Mouse (Mus musculus): ENCODE results near the gene Ube2j1.
A peak's percentile ranks its signal among the peaks of the same experiment; 100 is the strongest.
"Not testable (repeated sequence)": the region's sequence is repeated elsewhere in the genome, so short reads cannot be mapped to it uniquely, and the experiment has no call there.

The Ube2j1 gene

DNA sequence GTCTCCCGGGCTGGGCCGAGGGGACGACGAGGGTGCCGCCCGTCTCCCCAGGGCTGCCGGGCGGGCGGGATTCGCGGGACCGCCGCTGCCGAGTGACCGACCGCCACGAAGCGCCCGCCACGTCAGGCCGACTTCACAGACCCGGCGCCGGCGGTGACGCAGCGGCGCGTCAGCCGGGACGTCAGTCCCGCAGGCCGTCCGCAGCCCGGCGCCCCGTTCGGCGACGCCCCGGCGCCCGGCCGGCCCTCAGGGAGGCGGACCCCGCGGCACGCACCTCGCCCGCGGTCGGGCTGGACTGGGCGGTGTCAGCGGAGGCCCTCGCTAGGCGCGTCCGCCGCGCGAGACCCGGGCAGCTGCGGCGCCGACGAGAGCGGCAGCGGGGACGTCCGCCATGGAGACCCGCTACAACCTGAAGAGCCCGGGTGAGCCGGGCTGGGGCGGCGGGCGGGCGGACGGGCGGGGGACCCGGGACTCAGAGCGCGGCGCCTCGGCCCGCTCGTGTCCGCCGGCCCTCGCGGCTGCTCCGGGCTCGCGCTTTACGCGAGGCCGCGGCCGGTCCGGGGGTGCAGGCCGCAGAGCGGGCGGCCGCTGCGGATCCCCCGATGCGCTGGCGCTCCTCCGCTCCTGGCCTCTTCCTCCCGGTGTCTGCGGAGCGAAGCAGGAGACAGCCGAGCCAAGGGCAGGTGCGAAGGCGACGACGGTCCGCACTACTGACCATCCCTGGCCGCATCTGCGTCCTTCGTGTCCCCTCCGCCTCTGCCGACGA is at the start of gene Ube2j1:
Gene Ube2j1 (plus strand): TSS at position 222 of the 766 bp plus-strand sequence.
- peak; percentile 97 for DNase-seq (ENCODE audit: low read depth, low spot score)

DNA sequence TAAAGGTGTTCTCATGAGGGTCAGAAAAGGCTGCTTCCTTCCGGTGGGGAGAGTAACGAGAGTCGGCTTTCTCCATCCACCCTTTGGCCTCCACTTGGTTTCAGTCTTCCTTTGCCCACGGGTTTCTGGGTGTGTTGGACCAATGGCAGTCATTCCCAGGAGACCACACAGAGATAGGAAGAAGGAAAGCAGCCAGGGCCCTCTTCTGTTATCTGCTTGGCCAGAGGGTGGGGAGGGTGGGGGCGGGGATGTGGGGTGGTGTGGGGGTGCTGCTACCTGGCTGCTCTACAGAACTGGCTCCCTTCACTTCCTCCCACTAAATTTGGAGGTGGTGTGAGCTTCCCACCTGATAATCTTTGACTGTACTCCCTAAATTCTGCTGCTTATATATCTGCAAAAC is 49.6 kb upstream of the Ube2j1 start:
- DNase-seq (ENCODE audit: low read depth, low spot score) = no peak

DNA sequence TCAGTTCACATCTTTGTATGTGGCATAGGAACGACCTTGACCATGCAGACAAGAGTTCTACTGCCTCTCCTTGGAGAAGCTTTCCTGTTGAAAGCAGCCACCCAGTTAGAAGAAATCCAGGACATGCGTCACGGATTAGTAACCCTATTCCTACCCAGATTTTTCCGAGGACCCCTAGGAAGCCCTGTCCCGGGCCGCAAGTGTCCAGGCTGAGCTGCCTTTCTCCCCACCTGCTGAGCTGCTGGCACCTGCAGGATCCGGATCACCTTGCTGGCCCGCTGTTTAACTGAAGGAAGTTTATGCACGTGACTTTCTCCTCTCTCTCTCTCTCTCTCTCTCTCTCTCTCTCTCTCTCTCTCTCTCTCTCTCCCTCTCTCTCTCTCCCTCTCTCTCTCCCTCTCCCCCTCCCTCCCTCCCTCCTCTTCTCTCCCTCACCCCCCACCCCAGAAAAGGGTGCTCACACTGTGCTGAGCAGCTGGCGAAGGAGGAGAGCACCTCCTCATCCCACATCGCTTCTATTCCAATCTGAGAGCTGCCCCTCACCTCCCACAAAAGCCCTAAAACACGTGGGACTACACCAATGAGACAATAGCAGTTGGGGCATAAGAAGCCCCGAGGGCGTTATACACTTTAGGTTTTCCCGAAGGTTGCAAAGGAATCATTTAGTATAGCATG is 49.0 kb upstream of the Ube2j1 start:
- peak; percentile 74 for DNase-seq (ENCODE audit: low read depth, low spot score)

DNA sequence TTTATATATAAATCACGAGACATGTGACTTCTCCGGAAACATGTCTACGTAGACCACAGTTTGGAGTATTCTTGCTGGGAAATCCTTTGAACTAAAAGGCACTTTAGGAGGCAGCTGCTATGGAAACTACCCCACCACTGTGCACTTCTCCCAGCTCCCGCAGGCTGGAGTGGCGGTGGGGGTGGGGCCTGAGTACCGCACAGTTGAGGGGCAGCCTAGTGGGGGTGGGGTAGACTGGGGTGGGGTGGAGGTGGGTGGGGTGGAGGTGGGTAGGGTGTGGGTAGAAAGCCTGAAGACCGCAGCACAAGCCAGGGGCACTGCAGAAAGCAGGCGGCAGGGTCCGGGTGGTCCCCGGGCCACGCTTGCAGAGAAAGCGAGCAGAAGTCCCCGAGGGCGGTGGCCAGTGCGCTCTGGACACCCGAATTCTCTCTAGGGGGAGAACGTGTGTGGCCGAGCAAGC is 48.5 kb upstream of the Ube2j1 start, which contains the start of gene Rragd:
Gene Rragd (plus strand): TSS at position 322 of the 460 bp plus-strand sequence.
- peak; percentile 74 for DNase-seq (ENCODE audit: low read depth, low spot score)

DNA sequence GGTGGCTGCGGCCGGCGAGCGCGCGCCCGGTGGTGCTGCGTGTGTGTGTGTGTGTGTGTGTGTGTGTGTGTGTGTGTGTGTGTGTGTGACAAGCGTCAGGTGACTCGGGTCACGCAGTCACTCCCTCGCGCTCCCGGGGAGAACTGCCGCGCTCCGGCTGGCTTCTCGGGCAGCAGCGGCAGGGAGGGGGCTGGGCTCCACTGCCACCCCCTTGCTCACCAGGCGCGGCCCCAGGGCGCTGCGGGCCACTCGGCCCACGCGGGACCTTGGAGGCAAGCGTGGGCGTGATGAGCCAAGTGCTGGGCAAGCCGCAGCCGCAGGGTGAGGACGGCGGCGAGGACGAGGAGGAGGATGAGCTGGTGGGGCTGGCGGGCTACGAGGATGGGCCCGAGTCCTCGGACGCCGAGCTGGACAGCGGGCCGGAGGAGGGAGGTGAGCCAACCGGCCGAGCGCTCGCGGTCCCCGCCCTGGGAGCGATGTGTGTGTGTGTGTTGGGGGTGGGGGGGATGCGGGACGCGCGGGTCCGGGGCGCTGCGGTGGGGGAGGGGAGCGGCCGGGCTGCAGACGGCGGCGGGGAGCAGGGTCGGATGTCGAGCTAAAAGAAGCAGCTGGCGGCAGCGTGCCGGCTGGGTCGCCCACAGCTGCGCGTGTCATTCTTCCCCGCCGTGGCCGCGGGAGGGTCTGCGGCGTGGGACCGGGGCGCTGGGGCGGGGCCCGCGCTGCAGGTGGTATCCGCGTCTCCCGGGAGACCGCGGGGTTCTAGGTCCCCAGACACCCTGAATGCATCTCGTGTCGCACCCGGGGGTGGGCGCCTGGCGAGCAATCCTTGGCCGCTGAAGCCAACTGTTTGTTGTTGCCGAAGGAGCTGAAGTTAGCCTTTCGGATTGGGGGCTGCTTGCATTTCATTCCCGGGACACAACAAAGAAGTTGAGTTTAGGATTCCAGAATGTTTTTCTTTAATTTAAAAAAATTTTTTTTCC is 47.8 kb upstream of the Ube2j1 start:
- peak; percentile 85 for DNase-seq (ENCODE audit: low read depth, low spot score)

DNA sequence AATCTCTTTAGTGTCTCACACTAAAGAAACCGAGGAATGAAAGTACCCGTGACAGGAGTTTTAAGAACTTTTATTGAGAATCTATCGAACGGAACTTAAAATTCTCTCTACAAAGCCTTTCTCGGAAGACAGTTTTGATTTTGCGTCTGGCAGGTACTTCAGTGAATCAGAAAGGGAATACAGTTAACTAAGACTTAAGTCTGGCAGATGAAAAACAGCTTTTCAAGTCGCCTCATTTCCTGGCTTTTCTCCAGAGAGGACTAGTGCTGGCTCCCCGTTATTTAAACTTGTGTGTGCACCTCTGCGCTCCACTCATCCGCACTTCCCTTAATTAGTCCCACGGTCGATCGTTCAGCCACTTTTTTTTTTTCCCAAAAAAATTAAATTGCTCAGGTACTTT is 47.0 kb upstream of the Ube2j1 start:
- DNase-seq (ENCODE audit: low read depth, low spot score) = peak; percentile 54

DNA sequence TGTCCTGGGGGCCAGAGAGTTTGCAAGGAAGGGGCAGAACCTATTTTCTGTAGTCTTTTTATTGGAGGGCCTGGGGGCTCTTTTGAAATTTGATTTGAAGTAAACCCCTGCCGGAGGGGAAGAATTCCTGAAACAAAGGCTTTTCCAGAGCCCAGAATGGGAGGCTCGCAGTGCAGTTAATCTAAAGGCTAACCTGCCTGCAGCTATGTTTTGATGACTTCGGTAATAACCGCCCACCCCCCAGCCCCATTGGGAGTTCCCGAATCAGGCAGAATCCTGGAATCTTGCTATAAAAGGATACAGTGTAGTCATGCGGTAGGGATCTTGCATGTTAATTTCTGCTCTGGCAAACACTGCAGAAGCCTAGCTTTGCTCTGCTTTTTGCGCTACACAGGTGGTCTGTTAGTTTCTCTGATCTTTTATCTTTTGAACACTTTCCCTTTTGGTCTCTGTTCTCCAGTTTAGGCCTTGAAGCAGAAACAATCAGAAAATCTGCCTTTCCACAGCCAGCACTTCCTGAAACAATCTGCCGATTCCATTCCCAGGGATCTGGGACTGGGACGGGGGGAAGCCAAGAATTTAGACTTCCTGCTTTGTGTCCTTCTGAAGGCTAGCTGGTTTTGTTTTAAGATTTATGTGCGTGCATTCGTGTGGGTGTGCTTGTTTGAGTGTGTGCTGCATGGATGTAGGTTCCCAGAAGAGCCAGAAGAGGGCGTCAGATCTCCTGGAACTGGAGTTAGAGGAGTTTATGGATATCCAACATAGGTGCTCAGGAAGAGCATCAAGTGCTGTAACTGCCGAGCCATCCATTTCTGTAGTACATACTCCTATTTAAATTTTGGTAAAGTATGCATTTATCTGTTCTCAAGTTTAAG is 46.2 kb upstream of the Ube2j1 start:
- DNase-seq (ENCODE audit: low read depth, low spot score) = peak; percentile 61

DNA sequence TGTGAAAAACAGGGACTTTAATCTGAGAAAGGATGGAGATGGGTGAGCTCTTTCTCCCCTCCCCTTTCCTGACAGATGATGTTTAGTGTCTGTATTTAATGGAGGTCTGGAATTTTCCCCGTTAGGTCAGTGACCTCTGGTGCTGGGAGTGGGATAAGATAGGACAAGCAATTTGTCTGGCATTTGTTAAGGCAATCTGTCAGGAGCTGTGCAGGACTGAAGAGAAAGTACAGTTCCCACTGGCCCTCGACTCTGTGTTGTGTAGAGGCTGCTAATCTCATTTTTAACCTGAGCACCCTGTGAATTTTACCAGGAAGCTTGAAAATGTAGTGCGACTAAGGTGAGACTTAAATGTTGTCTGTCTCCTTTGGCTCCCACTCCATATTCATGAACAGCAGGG is 45.5 kb upstream of the Ube2j1 start:
- DNase-seq (ENCODE audit: low read depth, low spot score) = no peak

DNA sequence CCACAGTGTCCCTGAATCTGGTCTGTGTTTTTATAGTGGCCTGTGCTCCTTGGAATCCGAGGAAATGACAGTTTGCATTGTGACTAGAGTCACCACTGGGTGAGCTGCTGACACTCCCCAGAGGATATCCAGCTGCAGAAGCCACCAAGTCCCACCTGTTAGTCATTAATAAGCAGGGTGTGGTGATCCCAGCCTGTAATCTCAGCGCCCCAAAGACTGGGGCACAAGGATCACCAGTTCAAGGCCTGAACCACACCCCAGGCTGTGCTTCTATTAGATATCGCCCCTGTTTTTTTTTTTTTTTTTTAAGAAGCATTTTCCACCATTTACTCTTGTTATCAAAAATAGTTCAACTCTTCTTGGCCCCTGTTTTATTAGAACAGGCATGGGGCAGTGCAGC is 44.2 kb upstream of the Ube2j1 start:
- no peak for DNase-seq (ENCODE audit: low read depth, low spot score)

DNA sequence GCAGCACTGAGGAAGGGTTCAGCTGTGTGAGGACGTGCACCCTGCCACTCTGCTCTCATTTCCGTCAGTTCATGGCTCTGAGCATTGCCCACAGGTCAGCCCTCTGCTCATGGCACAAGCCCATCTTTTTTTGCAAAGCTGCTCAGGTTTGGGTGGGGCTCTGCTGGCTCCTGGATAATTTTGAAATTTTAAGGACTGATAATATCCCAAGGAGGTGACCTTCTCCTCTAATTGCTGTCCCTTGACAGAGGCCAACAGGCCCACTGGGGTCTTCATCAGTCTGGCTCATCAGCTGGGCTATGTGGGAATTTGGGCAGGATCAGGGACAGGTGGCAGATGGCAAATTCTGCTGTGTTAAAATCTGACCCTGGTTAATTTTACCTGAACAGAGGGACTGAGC is 41.9 kb upstream of the Ube2j1 start:
- peak; percentile 69 for DNase-seq (ENCODE audit: low read depth, low spot score)

DNA sequence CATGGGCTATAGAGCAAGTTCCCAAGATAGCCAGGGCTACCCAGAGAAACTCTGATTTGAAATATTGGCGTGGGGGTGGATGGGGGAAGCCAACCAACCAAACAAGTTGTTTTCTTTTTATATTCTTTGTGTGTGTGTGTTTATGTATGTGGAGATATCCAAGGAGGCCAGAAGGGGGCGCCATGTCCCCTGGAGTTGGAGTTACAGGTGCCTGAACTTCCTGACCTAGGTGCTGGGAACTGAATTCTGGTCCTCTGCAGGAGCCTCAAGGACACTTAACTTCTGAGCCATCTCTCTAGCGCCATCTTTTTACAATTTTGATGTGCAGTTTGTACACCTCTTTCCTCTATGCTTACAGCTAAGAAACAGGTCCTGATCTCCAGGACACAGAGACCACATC is 37.0 kb upstream of the Ube2j1 start:
- DNase-seq (ENCODE audit: low read depth, low spot score) = no peak

DNA sequence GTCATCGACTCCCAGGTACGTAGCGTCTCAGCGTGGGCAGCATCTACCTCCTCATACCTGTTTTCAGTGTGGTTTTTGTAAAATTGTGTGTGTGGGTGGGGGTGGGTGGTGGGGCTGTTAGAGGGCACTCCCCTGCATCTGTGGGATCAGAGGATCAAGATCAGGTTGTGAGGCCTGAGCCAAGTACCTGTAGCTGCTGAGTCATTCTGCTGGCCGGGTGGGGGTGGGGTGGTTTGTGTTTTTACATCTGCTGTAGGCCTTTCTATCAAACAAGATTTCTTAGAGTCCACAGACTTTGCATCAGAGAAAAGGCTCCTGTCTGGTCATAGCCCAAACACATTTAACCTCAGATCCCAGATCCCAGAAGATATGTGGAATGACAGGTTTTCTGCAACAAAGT is 35.1 kb upstream of the Ube2j1 start:
- no peak for DNase-seq (ENCODE audit: low read depth, low spot score)

DNA sequence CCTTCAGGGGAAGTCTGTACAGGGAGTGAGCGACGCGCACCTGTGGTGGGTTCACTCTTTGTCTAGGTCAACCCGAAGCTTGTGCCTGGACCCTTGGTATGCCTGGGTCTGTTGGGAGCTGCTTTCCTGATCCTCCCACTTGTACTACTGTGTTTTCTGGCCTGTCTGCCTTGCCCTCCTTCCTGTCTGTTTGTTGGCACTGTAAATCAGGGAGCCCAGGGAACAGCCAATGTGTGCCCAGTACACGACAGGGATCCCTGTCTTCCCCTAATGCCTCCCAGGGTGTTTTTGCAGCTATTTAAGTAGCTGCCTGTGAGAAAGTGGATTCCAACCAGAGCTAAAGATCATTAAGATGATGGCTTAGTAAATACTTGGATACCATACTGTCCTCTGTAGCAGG is 33.6 kb upstream of the Ube2j1 start:
- DNase-seq (ENCODE audit: low read depth, low spot score) = peak; percentile 41

DNA sequence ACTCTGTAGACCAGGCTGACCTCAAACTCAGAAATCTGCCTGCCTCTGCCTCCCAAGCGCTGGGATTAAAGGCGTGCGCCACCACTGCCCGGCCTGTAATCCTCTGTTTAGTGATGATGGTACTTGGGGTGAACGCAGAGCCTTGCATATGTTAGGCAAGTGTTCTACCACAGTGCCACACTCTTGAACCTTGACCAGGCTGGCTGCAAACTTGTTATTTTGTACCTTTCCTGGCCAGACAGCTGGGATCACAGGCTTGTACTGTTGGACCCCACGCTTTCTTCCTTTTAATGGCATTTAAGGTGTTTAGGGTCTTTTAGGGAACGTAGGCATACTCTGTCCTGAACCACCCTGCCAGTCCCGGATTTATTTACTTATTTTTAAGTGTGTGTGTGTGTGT is 32.2 kb upstream of the Ube2j1 start:
- no peak for DNase-seq (ENCODE audit: low read depth, low spot score)

DNA sequence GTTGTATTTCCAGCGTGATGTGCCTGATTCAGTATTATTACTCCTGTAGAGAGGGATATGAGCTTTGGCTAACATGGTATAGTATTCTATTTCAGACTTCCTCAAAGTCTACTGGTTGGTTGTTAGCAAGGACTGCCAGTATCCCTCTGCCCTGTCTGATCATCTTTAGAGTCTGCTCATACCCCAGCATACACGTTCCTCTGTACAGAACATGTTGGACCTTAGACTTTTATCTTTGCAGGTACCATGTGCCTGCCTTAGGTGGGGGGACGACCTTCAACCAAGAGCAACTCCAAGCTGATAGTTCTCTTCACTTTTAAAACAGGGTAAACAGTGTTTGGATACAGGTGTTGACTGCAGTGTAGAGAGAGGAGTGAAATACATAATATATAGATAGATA is 29.1 kb upstream of the Ube2j1 start:
- no peak for DNase-seq (ENCODE audit: low read depth, low spot score)

DNA sequence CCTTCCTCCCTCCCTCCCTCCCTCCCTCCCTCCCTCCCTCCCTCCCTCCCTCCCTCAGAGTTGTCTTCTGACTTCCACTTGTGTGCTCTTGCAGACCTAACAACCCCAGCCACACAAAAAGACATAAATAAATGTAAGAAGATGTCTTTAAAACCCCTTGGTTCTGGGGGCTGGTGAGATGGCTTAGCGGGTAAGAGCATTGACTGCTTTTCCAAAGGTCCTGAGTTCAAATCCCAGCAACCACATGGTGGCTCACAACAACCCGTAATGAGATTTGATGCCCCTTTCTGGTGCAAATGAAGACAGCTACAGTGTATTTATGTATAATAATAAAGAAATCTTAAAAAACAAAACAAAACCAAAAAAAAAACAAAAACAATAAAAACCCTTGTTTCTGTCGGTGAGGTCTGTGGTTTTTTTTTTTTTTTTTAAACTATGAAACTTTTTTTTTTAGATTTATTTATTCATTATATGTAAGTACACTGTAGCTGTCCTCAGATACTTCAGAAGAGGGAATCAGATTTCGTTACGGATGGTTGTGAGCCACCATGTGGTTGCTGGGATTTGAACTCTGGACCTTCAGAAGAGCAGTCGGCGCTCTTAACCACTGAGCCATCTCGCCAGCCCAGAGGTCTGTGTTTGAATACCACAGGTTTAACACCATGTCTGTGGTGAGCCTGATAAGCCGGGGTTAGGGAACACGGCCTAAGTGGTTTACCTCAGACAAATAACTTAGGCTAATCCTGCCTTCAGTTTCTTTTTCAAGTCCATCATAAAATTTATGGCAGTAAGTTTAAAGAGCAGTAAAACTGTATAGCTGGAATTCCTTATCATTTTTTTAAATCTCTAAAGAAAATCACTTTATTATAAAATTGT is 25.4 kb upstream of the Ube2j1 start:
- not testable (repeated sequence) for DNase-seq (ENCODE audit: low read depth, low spot score)

DNA sequence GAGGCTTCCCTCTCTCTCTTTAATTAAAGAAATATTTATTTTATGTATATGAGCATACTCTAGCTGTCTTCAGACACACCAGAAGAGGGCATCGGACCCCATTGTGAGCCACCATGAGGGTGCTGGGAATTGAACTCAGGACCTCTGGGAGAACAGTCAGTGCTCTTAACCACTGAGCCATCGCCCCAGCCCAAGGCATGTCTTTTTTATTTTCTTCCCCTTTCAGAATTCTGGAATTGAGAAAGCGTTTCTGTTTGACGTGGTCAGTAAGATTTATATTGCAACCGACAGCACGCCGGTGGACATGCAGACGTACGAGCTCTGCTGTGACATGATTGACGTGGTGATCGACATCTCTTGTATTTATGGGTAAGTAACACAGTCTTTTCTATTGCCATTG is 24.4 kb upstream of the Ube2j1 start:
- DNase-seq (ENCODE audit: low read depth, low spot score) = no peak

DNA sequence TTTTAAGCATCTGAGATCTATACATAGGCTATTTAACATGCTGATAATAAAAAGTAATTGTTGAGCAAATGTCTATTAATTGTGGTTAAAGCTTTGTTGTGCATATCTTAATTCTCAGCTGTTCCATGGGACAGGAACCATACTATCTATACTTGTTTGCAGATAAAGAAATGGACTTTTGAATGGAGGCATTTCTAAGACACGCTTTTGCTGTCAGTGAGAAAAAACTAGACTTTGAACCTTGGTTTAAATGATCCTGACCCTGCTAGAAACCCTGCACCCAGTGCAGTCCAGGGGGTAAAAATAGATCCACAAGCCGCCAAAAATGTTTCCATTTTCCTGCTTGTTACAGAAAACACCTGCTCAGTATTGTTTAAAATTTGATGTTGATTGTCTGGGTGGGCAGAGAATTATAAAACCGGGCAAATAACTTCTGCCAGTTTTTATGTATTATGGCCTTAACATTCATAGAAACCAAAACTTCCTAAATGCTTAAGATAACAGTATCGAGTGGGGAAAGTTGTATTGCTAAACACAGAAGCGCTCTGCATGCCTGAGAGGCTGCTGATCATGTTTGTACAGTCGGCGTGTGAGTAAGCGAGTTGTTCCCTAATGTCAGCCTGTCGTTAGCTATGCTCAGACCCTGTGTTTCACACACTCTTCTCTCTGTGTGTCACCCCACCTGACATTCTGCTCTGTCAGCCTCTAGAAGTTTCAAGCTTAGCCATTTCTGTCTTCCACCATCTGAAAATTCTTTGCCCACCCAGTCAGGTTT is 23.6 kb upstream of the Ube2j1 start:
- DNase-seq (ENCODE audit: low read depth, low spot score) = no peak

DNA sequence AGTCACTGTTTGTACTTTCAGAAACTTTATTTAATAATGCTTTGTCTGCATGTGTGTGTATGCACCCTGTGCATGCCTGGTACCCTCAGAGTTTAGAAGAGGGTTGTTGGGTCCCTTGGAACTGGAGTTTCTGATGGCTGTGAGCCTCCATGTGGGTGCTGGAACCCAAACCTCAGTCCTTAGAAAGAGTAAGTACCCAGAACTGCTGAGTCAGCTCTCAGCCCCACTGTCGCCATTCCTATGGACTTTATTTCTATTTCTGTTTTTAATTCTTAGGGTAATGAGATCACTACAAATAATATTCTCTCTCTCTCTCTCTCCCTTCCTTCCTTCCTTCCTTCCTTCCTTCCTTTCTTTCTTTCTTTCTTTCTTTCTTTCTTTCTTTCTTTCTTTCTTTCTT is 21.1 kb upstream of the Ube2j1 start:
- DNase-seq (ENCODE audit: low read depth, low spot score) = no peak

All from brain, adult 2 months (tissue).